Mouse (Mus musculus) Patski (cell line): ENCODE measurements at regions not wholly inside any gene's neighbourhood (a gene's known extent, or its start where the extent isn't known, plus 50 kb on each side); places are given as distances from the start of the nearest gene placed in this dataset.
A peak's percentile ranks its signal among the peaks of the same experiment; 100 is the strongest.
"Not testable (repeated sequence)": the region's sequence is repeated elsewhere in the genome, so short reads cannot be mapped to it uniquely, and the experiment has no call there.

Experiments used
- ATAC-seq: fragments of 100-300 bp; one replicate; pipeline ENCODE4 v1.8.0; 2021
- CTCF ChIA-PET: fragments of 350-600 bp; sonication (Branson Sonifier 250); formaldehyde crosslinking; loops from one replicate; lab custom pipeline; 2022; ENCODE audit warnings: inconsistent platforms; lab: Charles Lee
- POLR2A ChIA-PET: fragments of 350-600 bp; sonication (Branson Sonifier 250); formaldehyde crosslinking; loops from one replicate; lab custom pipeline; 2022; ENCODE audit warnings: antibody characterized with exemption, inconsistent platforms; lab: Charles Lee
- DNase-seq: peaks from one replicate; pipeline ENCODE4 v3.0.0-alpha.2; 2011; ENCODE audit warnings: low read depth, low spot score
- H3K27me3 ChIP-seq: fragments of 371-371 bp; one replicate; pipeline ENCODE4 v1.5.1; 2021
- CTCF ChIP-seq: fragments of 100-300 bp; IDR thresholded peaks from one replicate; pipeline ENCODE4 v1.5.1; 2021
- in situ Hi-C: fragments of 300-500 bp; cut with MboI; formaldehyde crosslinking; loops from 3 replicates; pipeline ENCODE4 v1.11.1; 2018; ENCODE audit warnings: low pct_unique_long_range_greater_than_20kb, mixed read lengths

- CTCF ChIA-PET, result no interaction called here
- in situ Hi-C loops, result no loop called here
- TF ChIP-seq CTCF, result no peak
- POLR2A ChIA-PET, result no interaction called here
- DNase-seq (no peak), ATAC-seq (no peak)
- no peaks in the 10 kb centered on the region for H3K27me3 ChIP-seq
Observed at GRCm38 (mm10) chr14:114485781-114486180, 606.2 kb upstream of the Gpc5 start.

GRCm38 (mm10) chr14:114493371-114493770 lies 598.6 kb upstream of the Gpc5 start:
- CTCF ChIA-PET, H3K27me3 ChIP-seq, POLR2A ChIA-PET, in situ Hi-C loops, ATAC-seq, DNase-seq: not testable (repeated sequence)

GRCm38 (mm10) chr14:114504976-114505375 lies 587.0 kb upstream of the Gpc5 start:
- H3K27me3 ChIP-seq, result no peaks in the 10 kb centered on the region
- no peak for DNase-seq
- no peak for ATAC-seq
- CTCF ChIA-PET, result no interaction called here
- TF ChIP-seq CTCF, result no peak
- POLR2A ChIA-PET, result no interaction called here
- in situ Hi-C loops, result no loop called here

- DNase-seq (no peak), ATAC-seq (no peak)
- CTCF ChIA-PET, result no interaction called here
- POLR2A ChIA-PET, result no interaction called here
- H3K27me3 ChIP-seq, result no peaks in the 10 kb centered on the region
- in situ Hi-C loops, result no loop called here
- no peak for TF ChIP-seq CTCF
Observed at GRCm38 (mm10) chr14:114547910-114548680, 543.9 kb upstream of the Gpc5 start.

- ChIA-PET CTCF (interaction anchor here (0.6 kb wide), 1 partner anchor 87 kb away, joined by 3 read pairs; no protein-coding TSS in a partner anchor), POLR2A (no interaction called here)
- DNase-seq (no peak), ATAC-seq (no peak)
- in situ Hi-C loops, result no loop called here
- H3K27me3 ChIP-seq, result no peaks in the 10 kb centered on the region
- no peak for TF ChIP-seq CTCF
Observed at GRCm38 (mm10) chr14:114549101-114549500, 542.9 kb upstream of the Gpc5 start.

GRCm38 (mm10) chr14:114566411-114567030 lies 525.5 kb upstream of the Gpc5 start:
- in situ Hi-C loops, result no loop called here

GRCm38 (mm10) chr14:114567673-114568309 lies 524.2 kb upstream of the Gpc5 start:
- ATAC-seq, result no peak
- ChIA-PET CTCF (interaction anchor here (0.9 kb wide), 1 partner anchor 37 kb away, joined by 3 read pairs; no protein-coding TSS in a partner anchor), POLR2A (no interaction called here)
- in situ Hi-C loops, result no loop called here
- no peaks in the 10 kb centered on the region for H3K27me3 ChIP-seq
- no peak for DNase-seq
- peak; percentile 24 for TF ChIP-seq CTCF

More at GRCm38 (mm10) chr14:114566411-114567030, 525.5 kb upstream of the Gpc5 start:
- H3K27me3 ChIP-seq, result no peaks in the 10 kb centered on the region
- ATAC-seq (no peak), DNase-seq (no peak)
- POLR2A ChIA-PET, result no interaction called here
- no peak for TF ChIP-seq CTCF
- CTCF ChIA-PET, result interaction anchor here (0.9 kb wide), 1 partner anchor 36 kb away, joined by 3 read pairs; no protein-coding TSS in a partner anchor

GRCm38 (mm10) chr14:114587367-114588064 lies 504.5 kb upstream of the Gpc5 start:
- no peak for TF ChIP-seq CTCF
- ChIA-PET POLR2A (no interaction called here), CTCF (no interaction called here)
- H3K27me3 ChIP-seq, result no peaks in the 10 kb centered on the region
- DNase-seq (no peak), ATAC-seq (no peak)
- in situ Hi-C loops, result no loop called here

- CTCF ChIA-PET, result no interaction called here
- no peaks in the 10 kb centered on the region for H3K27me3 ChIP-seq
- in situ Hi-C loops, result no loop called here
- DNase-seq (no peak), ATAC-seq (no peak)
- POLR2A ChIA-PET, result no interaction called here
- TF ChIP-seq CTCF, result no peak
Observed at GRCm38 (mm10) chr14:114609296-114609695, 482.7 kb upstream of the Gpc5 start.

- ChIA-PET CTCF (no interaction called here), POLR2A (no interaction called here)
- TF ChIP-seq CTCF, result no peak
- H3K27me3 ChIP-seq, result no peaks in the 10 kb centered on the region
- in situ Hi-C loops, result no loop called here
- DNase-seq, result no peak
- no peak for ATAC-seq
Observed at GRCm38 (mm10) chr14:114612400-114612799, 479.6 kb upstream of the Gpc5 start.
